In genomic region chr4:45941628-45942044, GRCm38 (mm10) we compare ENCODE assay signal across 8 mouse cellular contexts. TPM values are rescaled to one million over a fixed set of nuclear protein-coding genes. Genes with fewer than 3 reads are reported as not detected.
A peak's percentile ranks its signal among the peaks of the same experiment; 100 is the strongest.
DNase-seq lines count a peak whose midpoint lies in the region; ATAC-seq lines count a peak whose summit lies in the region.

No protein-coding gene starts in this region.

- H3K27me3 ChIP-seq in forebrain, embryonic 14.5 days (replicated peaks; ENCODE audit: control insufficient read depth, insufficient read depth, low read length), result no peaks in the 10 kb centered on the region
- H3K27me3 ChIP-seq in hindbrain, embryonic 14.5 days (ENCODE audit: control insufficient read depth, insufficient read depth, low read length), result no peaks in the 10 kb centered on the region
- peaks cover 3% of the 10 kb centered on the region for H3K27me3 ChIP-seq in megakaryocyte, embryonic 14.5 days (replicated peaks)

- 28% methylated on average over 13 of the region's 13 CpGs for WGBS in forebrain, embryonic 14.5 days
- WGBS in hindbrain, embryonic 14.5 days, result 33% methylated on average over 13 of the region's 13 CpGs

- no peaks in the 10 kb centered on the region for H3K4me1 ChIP-seq in forebrain, embryonic 14.5 days (ENCODE audit: control insufficient read depth, insufficient read depth, low read length)
- H3K4me1 ChIP-seq in hindbrain, embryonic 14.5 days (replicated peaks; ENCODE audit: control insufficient read depth, insufficient read depth, low read length), result no peaks in the 10 kb centered on the region
- peaks cover 27% of the 10 kb centered on the region for H3K4me1 ChIP-seq in megakaryocyte, embryonic 14.5 days

- no peak overlapping the region for H3K27ac ChIP-seq in forebrain, embryonic 14.5 days (ENCODE audit: low read depth, low read length)
- H3K27ac ChIP-seq in hindbrain, embryonic 14.5 days, result no peak overlapping the region

- no peak overlapping the region for H3K4me2 ChIP-seq in forebrain, embryonic 14.5 days (ENCODE audit: low read length)
- no peak overlapping the region for H3K4me2 ChIP-seq in hindbrain, embryonic 14.5 days (replicated peaks)

- DNase-seq in left cerebral cortex, adult 11 months (ENCODE audit: low spot score), result peak; percentile 6
- DNase-seq in left cerebral cortex, adult 8-10 months (ENCODE audit: low spot score in 2 of 2), result no peak
- DNase-seq in c-Kit-positive CD71-positive TER-119-positive erythroid progenitor cells, embryonic 14.5 days (ENCODE audit: low spot score), result peak; percentile 12
- peak; percentile 75 for DNase-seq in forebrain, embryonic 14.5 days (ENCODE audit: low spot score)
- peak; percentile 71 for DNase-seq in hindbrain, embryonic 14.5 days (ENCODE audit: low spot score)
- DNase-seq in left cerebral cortex, adult 18-20 months (ENCODE audit: low spot score in 2 of 2), result peak; percentile 36 to 60
- peak; percentile 37 to 78 for DNase-seq in spleen, postnatal 4 days (ENCODE audit: low spot score in 2 of 2)

- H3K4me3 ChIP-seq in forebrain, embryonic 14.5 days (ENCODE audit: low read depth, low read length), result no peak overlapping the region
- no peak overlapping the region for H3K4me3 ChIP-seq in hindbrain, embryonic 14.5 days (replicated peaks; ENCODE audit: low read length)
- peak overlapping the region; percentile 76 for H3K4me3 ChIP-seq in megakaryocyte, embryonic 14.5 days (replicated peaks)

- H3K36me3 ChIP-seq in forebrain, embryonic 14.5 days (ENCODE audit: control insufficient read depth, insufficient read depth, low read length), result no peaks in the 10 kb centered on the region
- H3K36me3 ChIP-seq in hindbrain, embryonic 14.5 days (replicated peaks; ENCODE audit: control insufficient read depth, insufficient read depth), result no peaks in the 10 kb centered on the region
- peaks cover 19% of the 10 kb centered on the region for H3K36me3 ChIP-seq in megakaryocyte, embryonic 14.5 days (replicated peaks; ENCODE audit: low read length)

- no peak overlapping the region for H3K9ac ChIP-seq in forebrain, embryonic 14.5 days (ENCODE audit: low read length)
- H3K9ac ChIP-seq in hindbrain, embryonic 14.5 days, result no peak overlapping the region

- H3K9me3 ChIP-seq in forebrain, embryonic 14.5 days (replicated peaks; ENCODE audit: control insufficient read depth, low read length), result no peaks in the 10 kb centered on the region
- no peaks in the 10 kb centered on the region for H3K9me3 ChIP-seq in hindbrain, embryonic 14.5 days (ENCODE audit: control insufficient read depth, low read length)
- H3K9me3 ChIP-seq in megakaryocyte, embryonic 14.5 days, result peaks cover 8% of the 10 kb centered on the region

- ATAC-seq in forebrain, embryonic 14.5 days, result no peak; the same call in 1 of the 2 replicates
- no peak for ATAC-seq in hindbrain, embryonic 14.5 days (ENCODE audit: low FRiP score)

RNA-seq across cellular contexts. Expression of gene Tdrd7, which starts 23.5 kb away (rescaled TPM):
- total RNA-seq in left cerebral cortex, adult 8-10 months (2022), result 10 to 100 TPM; 29.8 to 38.7 (median 33.5) TPM
- polyA plus RNA-seq in forebrain, embryonic 14.5 days (2014; fragmentation: Nextera tagmentation; extraction: Ambion mirVana), result 15.0 and 18.7 TPM in 2 replicates
- 32.6 and 36.4 TPM in 2 replicates for polyA plus RNA-seq in hindbrain, embryonic 14.5 days (2014; fragmentation: Nextera tagmentation; extraction: Ambion mirVana)
- 10 to 100 TPM; 33.6 to 34.1 TPM for total RNA-seq in left cerebral cortex, adult 18-20 months (2021)
- 1.6 TPM in 1 of 2 replicates, not detected in the other for polyA plus RNA-seq in megakaryocyte, embryonic 14.5 days (2012; ENCODE audit: insufficient read depth, low replicate concordance)

RNA-seq across cellular contexts. Expression of gene Ccdc180, which starts 51.5 kb away (rescaled TPM):
- total RNA-seq in left cerebral cortex, adult 8-10 months (2022), result under 1 TPM; 0.21 to 0.44 (median 0.36) TPM
- 0.07 and 0.10 TPM in 2 replicates for polyA plus RNA-seq in forebrain, embryonic 14.5 days (2014; fragmentation: Nextera tagmentation; extraction: Ambion mirVana)
- polyA plus RNA-seq in hindbrain, embryonic 14.5 days (2014; fragmentation: Nextera tagmentation; extraction: Ambion mirVana), result 0.40 and 0.59 TPM in 2 replicates
- under 1 TPM in 1 of 2 experiments, not detected in 1; 0.07 TPM for total RNA-seq in left cerebral cortex, adult 18-20 months (2021)
- 0.02 TPM in 1 of 2 replicates, not detected in the other for polyA plus RNA-seq in megakaryocyte, embryonic 14.5 days (2012; ENCODE audit: insufficient read depth, low replicate concordance)

Comparison
In these comparisons a context has a peak if more than half of its experiments do, and no peak if none do; other contexts are left out.
1. DNase-seq: peak in left cerebral cortex, adult 11 months (single experiment), c-Kit-positive CD71-positive TER-119-positive erythroid progenitor cells, embryonic 14.5 days (single experiment), forebrain, embryonic 14.5 days (single experiment), hindbrain, embryonic 14.5 days (single experiment), left cerebral cortex, adult 18-20 months (2 of 2) and spleen, postnatal 4 days (2 of 2); none in left cerebral cortex, adult 8-10 months (0 of 2).